In genomic region chr13:28870681-28871080, GRCm38 (mm10) we compare ENCODE assay signal across 22 mouse cellular contexts.
DNase-seq lines count a peak whose midpoint lies in the region; ATAC-seq and TF ChIP-seq lines count a peak whose summit lies in the region.
"Had no signal": no experiment of that assay in that cellular context is flagged by ENCODE, and none has a peak within 500 bp of the region (broad histone marks: within the 10 kb centered on the region; RNA-seq: fewer than 3 reads in every experiment).

No protein-coding gene starts in this region.

- no peaks in the 10 kb centered on the region for H3K79me2 ChIP-seq in liver, adult 2 months (ENCODE audit: control insufficient read depth, insufficient read depth, low read length)

- ATAC-seq in liver, embryonic 12.5 days: no peak
- peak; percentile 84 for ATAC-seq in liver, postnatal 0 days
- ATAC-seq in intestine, embryonic 15.5 days: no peak
- ATAC-seq: activated CD4-positive, CD25-positive, alpha-beta regulatory T cell, adult 4 months; CD4-positive, CD25-positive, alpha-beta regulatory T cell, adult 4 months; Patski had no signal

- H3K9me3 ChIP-seq in liver, embryonic 12.5 days (replicated peaks): no peaks in the 10 kb centered on the region
- H3K9me3 ChIP-seq in liver, postnatal 0 days (ENCODE audit: low read length): no peaks in the 10 kb centered on the region
- no peaks in the 10 kb centered on the region for H3K9me3 ChIP-seq in intestine, embryonic 15.5 days
- H3K9me3 ChIP-seq: G1E had no signal

- no peak overlapping the region for H3K9ac ChIP-seq in liver, adult 2 months (ENCODE audit: low read depth, low read length)
- no peak overlapping the region for H3K9ac ChIP-seq in liver, embryonic 12.5 days
- H3K9ac ChIP-seq in liver, postnatal 0 days (replicated peaks): no peak overlapping the region
- no peak overlapping the region for H3K9ac ChIP-seq in intestine, embryonic 15.5 days

- no peak overlapping the region for H3K4me2 ChIP-seq in liver, embryonic 12.5 days
- no peak overlapping the region for H3K4me2 ChIP-seq in liver, postnatal 0 days (ENCODE audit: low read depth, low read length)
- no peak overlapping the region for H3K4me2 ChIP-seq in intestine, embryonic 15.5 days (replicated peaks)

- H3K4me3 ChIP-seq in liver, adult 2 months (ENCODE audit: insufficient read depth, low read depth, low read length): no peak overlapping the region
- no peak overlapping the region for H3K4me3 ChIP-seq in liver, embryonic 12.5 days
- H3K4me3 ChIP-seq in liver, postnatal 0 days (ENCODE audit: low read depth, low read length): no peak overlapping the region
- H3K4me3 ChIP-seq in intestine, embryonic 15.5 days (replicated peaks): no peak overlapping the region

- no peak for TF ChIP-seq EP300 in liver, postnatal 0 days (IDR thresholded peaks at IDR 0.05; ENCODE audit: low read depth)

- TF ChIP-seq CTCF in liver, adult 2 months (IDR thresholded peaks at IDR 0.05; ENCODE audit: low read depth, low read length): no peak
- no peak for TF ChIP-seq CTCF in liver, postnatal 0 days (IDR thresholded peaks at IDR 0.05; ENCODE audit: low read depth)

- H3K27me3 ChIP-seq in liver, adult 2 months (ENCODE audit: control insufficient read depth, insufficient read depth, low read length): no peaks in the 10 kb centered on the region
- H3K27me3 ChIP-seq in liver, embryonic 12.5 days (replicated peaks): no peaks in the 10 kb centered on the region
- H3K27me3 ChIP-seq in liver, postnatal 0 days (ENCODE audit: insufficient read depth, low read length): no peaks in the 10 kb centered on the region
- H3K27me3 ChIP-seq in intestine, embryonic 15.5 days (replicated peaks): no peaks in the 10 kb centered on the region
- H3K27me3 ChIP-seq: CH12.LX, Patski had no signal

- peak; percentile 94 for DNase-seq in liver, adult 2 months (ENCODE audit: extremely low read depth, low read depth, low spot score)
- DNase-seq in liver, postnatal 0 days: no peak
- DNase-seq in liver: no peak
- peak; percentile 57 for DNase-seq in adipocyte (ENCODE audit: low spot score)
- DNase-seq: adrenal gland, adult 2 months; adrenal gland, adult 8-10 months; adrenal gland, postnatal 10 days; adrenal gland, postnatal 14 days; adrenal gland, postnatal 25 days; adrenal gland, postnatal 36 days; B cell, adult 2 months; cerebellum, adult 11 months; cerebellum, adult 11-12 months; cerebellum, adult 18-20 months; cerebellum, adult 2 months had no signal

- 59% methylated on average over 4 of the region's 4 CpGs for WGBS in liver, adult 2 months
- 84% methylated on average over 4 of the region's 4 CpGs for WGBS in liver, embryonic 12.5 days (ENCODE audit: insufficient replicate concordance)
- WGBS in liver, postnatal 0 days (ENCODE audit: insufficient replicate concordance): 86% methylated on average over 4 of the region's 4 CpGs
- whole genome bisulfite sequencing in intestine, embryonic 15.5 days: 93% methylated on average over 4 of the region's 4 CpGs

- H3K36me3 ChIP-seq in liver, adult 2 months (ENCODE audit: control insufficient read depth, insufficient read depth, low read length): no peaks in the 10 kb centered on the region
- H3K36me3 ChIP-seq in liver, embryonic 12.5 days: no peaks in the 10 kb centered on the region
- H3K36me3 ChIP-seq in liver, postnatal 0 days (replicated peaks; ENCODE audit: insufficient read depth, low read length): no peaks in the 10 kb centered on the region
- no peaks in the 10 kb centered on the region for H3K36me3 ChIP-seq in intestine, embryonic 15.5 days
- H3K36me3 ChIP-seq: G1E had no signal

- peak overlapping the region; percentile 74 for H3K27ac ChIP-seq in liver, adult 2 months (replicated peaks; ENCODE audit: insufficient read depth, low read depth, low read length)
- no peak overlapping the region for H3K27ac ChIP-seq in liver, embryonic 12.5 days
- H3K27ac ChIP-seq in liver, postnatal 0 days (ENCODE audit: low read depth): no peak overlapping the region
- H3K27ac ChIP-seq in intestine, embryonic 15.5 days: no peak overlapping the region

- TF ChIP-seq POLR2A in liver, adult 2 months (IDR thresholded peaks at IDR 0.05; ENCODE audit: extremely low read depth, insufficient read depth, low read length): no peak

- H3K4me1 ChIP-seq in liver, adult 2 months (ENCODE audit: control insufficient read depth, insufficient read depth, low read length): peaks cover 19% of the 10 kb centered on the region
- H3K4me1 ChIP-seq in liver, embryonic 12.5 days: no peaks in the 10 kb centered on the region
- peaks cover 9% of the 10 kb centered on the region for H3K4me1 ChIP-seq in liver, postnatal 0 days (ENCODE audit: insufficient read depth)
- no peaks in the 10 kb centered on the region for H3K4me1 ChIP-seq in intestine, embryonic 15.5 days (replicated peaks)

Comparison
In these comparisons a context has a peak if more than half of its experiments do, and no peak if none do; other contexts are left out.
1. DNase-seq: peak in liver, adult 2 months (single experiment) and adipocyte (single experiment); none in liver, postnatal 0 days (single experiment) and liver (single experiment).